Mouse (Mus musculus) CH12.LX (cell line): Measurements from ENCODE around the gene B3gnt2. TPM values are rescaled to one million over a fixed set of nuclear protein-coding genes. Genes with fewer than 3 reads are reported as not detected.

Experiments
- DNase-seq: peaks from one replicate; pipeline ENCODE4 v3.0.0-alpha.2; 2013; ENCODE audit errors: extremely low read depth
- H3K27ac ChIP-seq: 2 replicates; pipeline ENCODE4 v1.5.1; 2012; ENCODE audit warnings: low read depth, mild to moderate bottlenecking, control low read depth, moderate library complexity; ENCODE audit not compliant: insufficient read depth
- H3K27me3 ChIP-seq: replicated peaks from 2 replicates; pipeline ENCODE3; 2012; ENCODE audit warnings: inconsistent platforms
- H3K36me3 ChIP-seq, 2 experiments: replicated peaks in 1 of 2; 2 replicates each; pipeline versions ENCODE3 to v1.6.1; 2012; ENCODE audit warnings: inconsistent platforms in 1 of 2, low read length in 1 of 2, mild to moderate bottlenecking in 1 of 2, mixed read lengths in 1 of 2, moderate library complexity in 1 of 2; ENCODE audit not compliant: control insufficient read depth in 1 of 2, insufficient read depth in 1 of 2
- H3K4me1 ChIP-seq, 2 experiments: 2 replicates each; pipeline ENCODE4 v1.6.1; 2012; ENCODE audit warnings: inconsistent platforms in 1 of 2, moderate library complexity in 1 of 2; ENCODE audit not compliant: insufficient read depth in 2 of 2, control insufficient read depth in 1 of 2
- H3K4me2 ChIP-seq: 2 replicates; pipeline ENCODE4 v1.6.1; 2012; ENCODE audit warnings: low read depth, mild to moderate bottlenecking, control low read depth; ENCODE audit not compliant: poor library complexity, insufficient read depth, severe bottlenecking
- H3K4me3 ChIP-seq, 3 experiments: fragments of 150-350 bp in 1 of 3; sonication (generic) in 1 of 3; replicated peaks in 1 of 3; 2 replicates each; pipeline versions ENCODE3 to v1.5.1; 2011 to 2012; ENCODE audit warnings: low read depth in 2 of 3, low read length in 2 of 3, mild to moderate bottlenecking in 2 of 3, moderate library complexity in 2 of 3, control low read depth in 1 of 3, improper control_type of control experiment in 1 of 3, inconsistent platforms in 1 of 3, mixed read lengths in 1 of 3; ENCODE audit not compliant: poor library complexity in 1 of 3
- H3K79me2 ChIP-seq: replicated peaks from 2 replicates; pipeline ENCODE4 v1.6.1; 2012; ENCODE audit warnings: mild to moderate bottlenecking, moderate library complexity; ENCODE audit not compliant: control insufficient read depth, poor library complexity, insufficient read depth, severe bottlenecking; ENCODE audit errors: extremely low read depth
- H3K9ac ChIP-seq: 2 replicates; pipeline ENCODE4 v1.6.1; 2012; ENCODE audit warnings: low read depth, mild to moderate bottlenecking, control low read depth, moderate library complexity; ENCODE audit not compliant: insufficient read depth
- H3K9me3 ChIP-seq: replicated peaks from 2 replicates; pipeline ENCODE3; 2012; ENCODE audit warnings: low read length, inconsistent platforms, mixed read lengths
- BHLHE40 ChIP-seq: IDR thresholded peaks from 2 replicates; pipeline ENCODE4 v1.6.1; 2011; ENCODE audit warnings: mild to moderate bottlenecking, low read depth, low read length, improper control_type of control experiment
- CHD1 ChIP-seq: IDR thresholded peaks from 2 replicates; pipeline ENCODE4 v1.6.1; 2012; ENCODE audit warnings: low read depth, low read length, improper control_type of control experiment, inconsistent platforms
- ELF1 ChIP-seq: IDR thresholded peaks from 2 replicates; pipeline ENCODE4 v1.6.1; 2014; ENCODE audit warnings: low read depth, mild to moderate bottlenecking, inconsistent platforms, low read length, improper control_type of control experiment
- EP300 ChIP-seq: IDR thresholded peaks from 2 replicates; pipeline ENCODE4 v1.6.1; 2011; ENCODE audit warnings: low read length, improper control_type of control experiment
- ETS1 ChIP-seq: conservative IDR thresholded peaks from 2 replicates; pipeline ENCODE4 v1.6.1; 2012; ENCODE audit warnings: low read depth, mild to moderate bottlenecking, inconsistent platforms, low read length, improper control_type of control experiment, moderate library complexity
- HCFC1 ChIP-seq: IDR thresholded peaks from 2 replicates; pipeline ENCODE4 v1.6.1; 2012; ENCODE audit warnings: low read depth, mild to moderate bottlenecking, inconsistent platforms, low read length, improper control_type of control experiment
- JUN ChIP-seq: IDR thresholded peaks from 2 replicates; pipeline ENCODE4 v1.6.1; 2011; ENCODE audit warnings: low read depth, mild to moderate bottlenecking, low read length, improper control_type of control experiment, moderate library complexity; ENCODE audit not compliant: insufficient read depth
- KAT2A ChIP-seq: IDR thresholded peaks from 2 replicates; pipeline ENCODE4 v1.6.1; 2012; ENCODE audit warnings: low read length, improper control_type of control experiment, inconsistent platforms; ENCODE audit not compliant: insufficient replicate concordance
- MAZ ChIP-seq: IDR thresholded peaks from 2 replicates; pipeline ENCODE4 v1.6.1; 2012; ENCODE audit warnings: low read depth, mild to moderate bottlenecking, inconsistent platforms, low read length, improper control_type of control experiment, moderate library complexity
- MXI1 ChIP-seq: IDR thresholded peaks from 2 replicates; pipeline ENCODE4 v1.6.1; 2011; ENCODE audit warnings: mild to moderate bottlenecking, low read depth, low read length, improper control_type of control experiment
- MYC ChIP-seq: IDR thresholded peaks from 2 replicates; pipeline ENCODE4 v1.6.1; 2011; ENCODE audit warnings: low read depth, mild to moderate bottlenecking, improper control_type of control experiment, low read length
- PAX5 ChIP-seq: IDR thresholded peaks from 2 replicates; pipeline ENCODE4 v1.6.1; 2012; ENCODE audit warnings: low read length, inconsistent platforms, mixed read lengths
- SMC3 ChIP-seq: IDR thresholded peaks from 2 replicates; pipeline ENCODE4 v1.6.1; 2011; ENCODE audit warnings: low read depth, low read length, improper control_type of control experiment
- TCF12 ChIP-seq: IDR thresholded peaks from 2 replicates; pipeline ENCODE4 v1.6.1; 2014; ENCODE audit warnings: low read depth, mild to moderate bottlenecking, inconsistent platforms, low read length, improper control_type of control experiment
- USF1 ChIP-seq: IDR thresholded peaks from 2 replicates; pipeline ENCODE4 v1.6.1; 2014; ENCODE audit warnings: low read depth, mild to moderate bottlenecking, inconsistent platforms, low read length, improper control_type of control experiment
- ZMIZ1 ChIP-seq: IDR thresholded peaks from 2 replicates; pipeline ENCODE4 v1.6.1; 2012; ENCODE audit warnings: low read depth, mild to moderate bottlenecking, inconsistent platforms, low read length, improper control_type of control experiment
- dilution Hi-C: fragments of 300-500 bp; cut with MboI; formaldehyde crosslinking; loops from 2 replicates; pipeline ENCODE4 v1.14.3; 2020; ENCODE audit warnings: low sequenced_read_pairs; ENCODE audit not compliant: extremely low pct_unique_long_range_greater_than_20kb, extremely low pct_ligation_motif_present
- in situ Hi-C: fragments of 300-500 bp; cut with MboI; formaldehyde crosslinking; loops from 3 replicates; pipeline ENCODE4 v1.14.3; 2019; ENCODE audit warnings: low sequenced_read_pairs, low pct_ligation_motif_present, low pct_unique_long_range_greater_than_20kb, mixed read lengths
- polyA plus RNA-seq: library from polyadenylated mRNA; unstranded; fragments of >175 nt; gene quantifications from 2 replicates; pipeline ENCODE4 v1.2.1, GENCODE M21; 2012; ENCODE audit warnings: low read depth; ENCODE audit not compliant: insufficient read length
- total RNA-seq, 2 experiments: library from RNA; depleted of rRNA; stranded (reverse); fragments of 300-350 nt in 1 of 2; fragments of >200 nt in 1 of 2; gene quantifications; 2 replicates each; pipeline ENCODE4 v1.2.3; 2012 to 2014

B3gnt2 gene
- total and polyA plus RNA-seq, 3 experiments, result 74.6 to 96.0 (median 75.2) TPM

- Histone ChIP-seq H3K4me1 (peaks cover 7 to 33% of the 10 kb centered on the region in 2 experiments; a peak in 2 of 4 replicates), H3K4me3 (no peak overlapping the region), H3K4me2 (no peak overlapping the region), H3K27ac (no peak overlapping the region), H3K36me3 (peaks cover 0 to 16% of the 10 kb centered on the region in 2 experiments), H3K9me3 (peaks cover 2% of the 10 kb centered on the region), H3K27me3 (peaks cover 12% of the 10 kb centered on the region), H3K9ac (no peak overlapping the region), H3K79me2 (no peaks in the 10 kb centered on the region)
- DNase-seq, result no peak
- TF ChIP-seq ETS1 (no peak), ELF1 (no peak), USF1 (no peak)
- dilution Hi-C loops (no loop called here), in situ Hi-C loops (no loop called here)
Observed at GRCm38 (mm10) chr11:22897642-22898041, 36.9 kb upstream of the B3gnt2 start.

DNA sequence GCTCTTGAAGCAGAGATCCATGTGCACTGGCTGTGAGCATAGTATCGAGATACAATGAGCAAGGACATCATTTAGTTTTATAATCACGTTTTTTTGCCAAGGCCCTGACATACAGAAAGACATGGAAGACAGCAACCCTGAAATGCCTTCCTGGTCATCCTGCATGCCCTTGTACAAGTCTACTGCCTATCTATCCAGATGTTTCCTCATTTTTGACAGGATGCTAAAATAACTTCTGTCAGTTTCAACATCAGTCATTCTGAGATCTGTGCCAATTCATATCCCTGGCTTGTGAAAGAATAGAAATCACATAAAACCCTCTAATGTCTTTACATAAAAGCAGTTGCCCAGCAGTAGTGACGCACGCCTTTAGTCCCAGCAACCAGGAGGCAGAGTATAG is 36.4 kb upstream of the B3gnt2 start:
- Histone ChIP-seq H3K79me2 (no peaks in the 10 kb centered on the region), H3K4me2 (no peak overlapping the region), H3K9me3 (peaks cover 2% of the 10 kb centered on the region), H3K27ac (no peak overlapping the region), H3K36me3 (peaks cover 0 to 16% of the 10 kb centered on the region in 2 experiments), H3K4me1 (peaks cover 7 to 39% of the 10 kb centered on the region in 2 experiments; a peak in 3 of 4 replicates), H3K4me3 (no peak overlapping the region), H3K27me3 (peaks cover 16% of the 10 kb centered on the region), H3K9ac (no peak overlapping the region)
- dilution Hi-C loops, result no loop called here
- in situ Hi-C loops, result no loop called here
- DNase-seq, result no peak
- peak; percentile 8; the same call in 1 of the 2 replicates for TF ChIP-seq EP300
- no peak for TF ChIP-seq HCFC1

DNA sequence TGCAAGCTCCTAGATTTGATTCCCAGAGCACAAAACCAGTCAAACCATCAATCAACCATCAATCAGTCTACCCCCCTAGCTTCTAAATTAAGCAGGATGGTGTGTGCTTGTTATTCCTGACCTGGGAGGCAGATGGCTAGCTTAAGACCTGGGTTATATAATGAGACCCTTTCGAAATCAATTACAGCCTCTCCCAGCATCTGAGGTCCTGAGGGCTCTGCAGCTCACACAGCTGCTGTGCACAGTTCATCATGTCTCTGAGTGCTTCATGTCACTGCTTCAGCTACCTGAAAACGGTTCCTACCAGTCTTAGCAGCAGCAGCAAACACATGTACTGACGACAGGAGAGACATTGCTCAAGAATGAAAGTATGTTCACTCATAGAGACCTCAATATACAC is 32.3 kb upstream of the B3gnt2 start:
- no peak for TF ChIP-seq CHD1
- no peak for TF ChIP-seq SMC3
- no peak for TF ChIP-seq ZMIZ1
- TF ChIP-seq BHLHE40, result no peak
- no peak for TF ChIP-seq MYC
- no peak for TF ChIP-seq KAT2A
- no peak for TF ChIP-seq PAX5
- no peak for TF ChIP-seq MXI1
- no peak for TF ChIP-seq MAZ
- no peak for TF ChIP-seq TCF12
- TF ChIP-seq JUN, result no peak
- Histone ChIP-seq H3K9me3 (no peaks in the 10 kb centered on the region), H3K4me3 (no peak overlapping the region), H3K27ac (no peak overlapping the region), H3K4me2 (no peak overlapping the region), H3K79me2 (no peaks in the 10 kb centered on the region), H3K9ac (no peak overlapping the region), H3K4me1 (peaks cover 17 to 58% of the 10 kb centered on the region in 2 experiments), H3K36me3 (peaks cover 0 to 3% of the 10 kb centered on the region in 2 experiments), H3K27me3 (peaks cover 25% of the 10 kb centered on the region)
- in situ Hi-C loops, result no loop called here
- DNase-seq, result no peak
- dilution Hi-C loops, result no loop called here
